Mouse (Mus musculus) brain, embryonic 14.5 days (tissue): ENCODE measurements around the gene Pih1d1. TPM values are rescaled to one million over a fixed set of nuclear protein-coding genes. Genes with fewer than 3 reads are reported as not detected.

Experiments
- DNase-seq: peaks from one replicate; pipeline ENCODE4 v3.0.0-alpha.2; 2011; ENCODE audit warnings: low read depth
- CTCF ChIP-seq: fragments of 200-500 bp; IDR thresholded peaks from 2 replicates; pipeline ENCODE4 v1.5.1; 2012; ENCODE audit warnings: inconsistent platforms, mild to moderate bottlenecking, moderate library complexity, borderline replicate concordance; ENCODE audit not compliant: insufficient read depth, insufficient read length; ENCODE audit errors: extremely low read depth
- POLR2A ChIP-seq: fragments of 200-500 bp; IDR thresholded peaks from 2 replicates; pipeline ENCODE4 v1.6.1; 2012; ENCODE audit warnings: mild to moderate bottlenecking, inconsistent platforms, borderline replicate concordance; ENCODE audit not compliant: poor library complexity, insufficient read depth, insufficient read length, severe bottlenecking; ENCODE audit errors: extremely low read depth
- polyA plus RNA-seq: library from polyadenylated mRNA; depleted of rRNA; stranded (reverse); fragments of >200 nt; gene quantifications from 2 replicates; pipeline ENCODE4 v1.2.3, GENCODE M21; 2012

Gene Pih1d1
- polyA plus RNA-seq, 1 experiment: 130 TPM

DNA sequence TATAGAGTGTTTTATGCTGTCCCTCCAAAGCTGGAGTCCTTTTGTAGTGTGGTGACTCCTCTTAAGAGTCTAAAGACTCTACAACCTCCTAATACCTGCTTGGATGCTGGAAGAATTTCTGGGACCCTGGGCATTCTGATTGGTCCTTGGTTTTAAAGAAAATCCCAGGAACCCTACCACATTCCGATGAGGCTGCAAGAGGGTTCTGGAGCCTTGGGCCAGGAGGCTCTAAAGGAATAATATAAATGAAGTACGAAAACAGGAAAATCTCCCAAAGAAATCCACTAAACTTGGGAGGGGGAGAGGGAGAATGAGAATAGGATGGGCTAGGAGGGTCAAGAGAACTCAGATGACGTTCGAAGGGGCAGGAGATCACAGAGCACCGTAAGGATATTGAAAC is 517 bp upstream of the Pih1d1 start:
- no peak for TF ChIP-seq POLR2A
- DNase-seq: no peak

DNA sequence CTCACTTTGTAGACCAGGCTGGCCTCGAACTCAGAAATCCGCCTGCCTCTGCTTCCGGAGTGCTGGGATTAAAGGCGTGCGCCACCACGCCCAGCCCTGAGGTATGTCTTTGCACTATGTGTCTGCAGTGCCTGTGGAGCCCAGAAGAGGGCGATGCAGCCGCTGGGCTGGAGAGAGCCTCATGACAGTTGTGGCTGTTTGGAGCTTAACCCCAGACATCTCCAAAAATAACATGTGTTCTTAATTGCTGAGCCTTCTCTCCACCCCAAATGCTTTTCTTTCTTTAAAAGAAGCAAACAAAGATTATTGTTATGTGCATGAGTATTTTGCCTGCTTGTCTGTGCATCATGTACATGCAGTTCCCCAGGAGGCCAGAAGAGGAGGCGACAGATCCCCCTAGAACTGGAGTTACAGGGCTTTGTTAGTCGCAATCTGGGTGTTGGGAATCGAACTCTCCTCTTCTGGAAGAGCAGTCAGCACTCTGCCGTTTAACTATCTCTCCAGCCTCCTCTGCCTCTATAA is 951 bp downstream of the Pih1d1 start:
- DNase-seq: peak; percentile 40
- TF ChIP-seq CTCF (peak; percentile 33; the same call in 1 of the 2 replicates), POLR2A (no peak)

DNA sequence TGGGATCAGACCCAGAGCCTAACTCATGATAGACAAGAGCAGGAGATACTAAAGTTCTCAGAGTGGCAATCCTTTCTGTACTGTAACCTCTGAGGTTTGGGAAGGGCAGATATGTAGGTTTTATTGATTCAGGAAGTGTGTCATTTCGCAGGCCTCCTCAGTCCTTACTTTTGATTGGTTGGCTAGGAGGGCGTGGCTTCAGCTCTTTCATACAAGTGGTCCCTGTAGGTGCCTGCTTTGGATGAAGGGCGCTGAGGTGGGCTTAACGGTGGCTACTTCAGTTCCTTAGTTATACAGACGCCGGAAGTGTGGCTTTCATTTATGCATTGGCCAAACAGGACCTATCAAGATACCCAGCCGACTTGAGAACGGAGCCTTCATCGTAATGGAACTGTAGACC is 1.5 kb downstream of the Pih1d1 start:
- TF ChIP-seq POLR2A (no peak), CTCF (no peak)
- no peak for DNase-seq

DNA sequence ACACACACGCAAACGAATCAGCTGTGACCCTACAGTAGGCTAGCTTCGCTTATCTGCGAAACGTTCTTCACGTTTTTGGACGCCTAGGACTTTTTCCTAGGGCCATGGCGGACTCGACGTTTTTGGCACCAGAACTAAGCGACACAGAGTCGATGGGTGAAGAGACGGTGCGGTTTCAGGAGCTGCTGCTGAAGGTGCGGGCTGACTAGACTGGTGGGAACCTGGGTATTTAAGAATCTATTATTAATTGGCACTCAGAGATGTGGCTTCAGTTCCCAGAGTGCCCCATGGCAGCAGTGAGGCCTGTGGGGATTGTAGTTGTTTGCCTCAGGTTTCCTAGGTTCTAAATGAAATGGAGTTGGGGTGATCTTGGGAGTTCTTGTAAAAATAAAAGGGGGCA is 2.1 kb downstream of the Pih1d1 start:
- no peak for DNase-seq
- TF ChIP-seq POLR2A: no peak

- no peak for TF ChIP-seq POLR2A
- no peak for TF ChIP-seq CTCF
- DNase-seq: no peak
These were observed 3.4 kb downstream of the Pih1d1 start for GRCm38 (mm10) chr7:45157459-45157858.

- TF ChIP-seq POLR2A (no peak), CTCF (no peak)
These were observed 4.9 kb downstream of the Pih1d1 start for GRCm38 (mm10) chr7:45158991-45159390.

GRCm38 (mm10) chr7:45160316-45160800 is 6.3 kb downstream of the Pih1d1 start:
- no peak for DNase-seq
- TF ChIP-seq CTCF (no peak), POLR2A (no peak)

More at GRCm38 (mm10) chr7:45158991-45159390, 4.9 kb downstream of the Pih1d1 start:
- no peak for DNase-seq

DNA sequence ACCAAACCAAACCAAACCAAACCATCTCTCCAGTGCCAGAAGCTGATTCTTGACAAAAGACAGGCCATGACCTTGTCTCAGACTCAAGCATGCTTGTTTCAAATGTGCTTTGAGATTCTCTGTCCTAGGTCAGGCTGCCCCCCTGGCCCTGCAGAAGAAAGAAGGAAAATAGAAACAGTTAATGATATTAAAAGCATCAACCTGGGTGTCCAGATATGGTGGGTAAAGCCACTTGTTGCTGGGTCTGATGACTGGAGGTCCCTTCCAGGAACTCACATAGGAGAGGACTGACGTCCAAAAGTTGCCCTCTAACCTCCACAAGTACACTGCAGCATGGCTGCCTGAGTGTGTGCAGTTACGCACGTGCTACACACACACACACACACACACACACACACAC is 6.8 kb downstream of the Pih1d1 start:
- no peak for TF ChIP-seq POLR2A
- no peak for DNase-seq

- TF ChIP-seq CTCF: peak; percentile 88
- no peak for TF ChIP-seq POLR2A
- peak; percentile 97 for DNase-seq
These were observed 7.7 kb downstream of the Pih1d1 start for GRCm38 (mm10) chr7:45161612-45162473.

DNA sequence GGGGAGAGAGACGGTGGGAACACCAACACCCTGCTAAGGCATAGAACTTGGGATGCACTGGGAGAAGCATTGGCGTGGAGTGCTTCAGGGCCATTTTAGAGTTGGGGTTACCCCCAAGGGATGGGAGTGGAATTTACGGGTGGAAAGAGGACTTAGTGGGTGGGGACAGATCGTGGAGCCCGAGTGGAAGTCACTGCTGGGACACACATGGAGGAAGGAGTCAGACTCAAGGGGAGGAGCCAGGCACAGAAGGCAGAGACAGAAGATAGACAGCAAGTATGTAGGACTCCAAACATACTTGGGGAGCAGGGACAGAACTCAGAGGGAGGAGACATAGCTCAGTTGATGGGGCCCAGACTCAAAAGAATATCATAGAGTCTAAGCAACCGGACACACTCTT is 8.4 kb downstream of the Pih1d1 start:
- no peak for DNase-seq
- TF ChIP-seq CTCF (no peak), POLR2A (no peak)

- DNase-seq: no peak
These were observed 9.0 kb downstream of the Pih1d1 start for GRCm38 (mm10) chr7:45162996-45163615.

DNA sequence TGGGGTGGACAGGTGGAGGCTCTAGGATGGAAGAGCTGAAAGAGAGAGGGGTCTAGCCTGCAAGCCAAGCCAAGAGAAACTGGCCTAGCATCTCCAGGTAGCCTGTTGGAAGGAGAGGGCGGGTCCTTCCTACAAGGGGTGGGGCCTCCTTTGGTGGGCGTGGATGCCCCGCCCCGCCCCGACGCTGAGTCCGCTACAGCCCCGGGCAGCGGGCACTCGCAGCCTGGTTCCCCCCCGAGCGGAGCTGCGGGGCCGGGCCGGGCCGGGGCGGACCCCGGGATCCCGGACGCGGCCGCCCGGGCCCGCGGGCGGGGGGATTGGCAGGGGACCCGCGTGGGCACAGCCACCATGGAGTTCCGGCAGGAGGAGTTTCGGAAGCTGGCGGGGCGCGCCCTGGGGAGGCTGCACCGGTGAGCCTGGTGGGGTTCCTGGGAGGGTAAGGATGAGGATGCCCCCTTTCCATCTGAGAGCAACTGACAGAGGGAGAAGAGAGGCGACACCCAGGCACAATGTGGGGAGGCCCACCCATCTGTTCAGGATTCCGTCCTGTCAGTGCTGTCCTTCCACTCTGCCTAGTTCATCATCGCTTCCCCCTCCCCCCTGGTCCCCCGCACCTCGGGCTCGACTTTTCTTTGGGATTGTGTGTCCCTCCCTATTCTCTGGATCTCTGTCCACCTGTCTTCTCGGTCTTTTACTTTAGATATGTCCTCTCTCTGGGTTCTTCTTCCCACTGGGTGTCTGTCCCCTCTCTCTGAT is 9.8 kb downstream of the Pih1d1 start, which contains the start of gene Slc17a7:
Gene Slc17a7, plus strand, starts transcription at position 215 of the 756 bp plus-strand sequence.
- TF ChIP-seq CTCF (no peak), POLR2A (no peak)
- DNase-seq: peak; percentile 34

More at GRCm38 (mm10) chr7:45162996-45163615, 9.0 kb downstream of the Pih1d1 start:
- TF ChIP-seq CTCF (no peak), POLR2A (no peak)

- DNase-seq: no peak
- TF ChIP-seq POLR2A: no peak
- no peak for TF ChIP-seq CTCF
These were observed 10.7 kb downstream of the Pih1d1 start for GRCm38 (mm10) chr7:45164833-45165232.

GRCm38 (mm10) chr7:45165701-45166100 is 11.6 kb downstream of the Pih1d1 start:
- DNase-seq: no peak
- no peak for TF ChIP-seq POLR2A
- TF ChIP-seq CTCF: no peak
